Mouse (Mus musculus) large intestine, adult 2 months (tissue): ENCODE results near the gene Gm3373. TPM values are rescaled to one million over a fixed set of nuclear protein-coding genes. Genes with fewer than 3 reads are reported as not detected.
"Not testable (repeated sequence)": the region's sequence is repeated elsewhere in the genome, so short reads cannot be mapped to it uniquely, and the experiment has no call there.

ENCODE experiments used
- DNase-seq: peaks from one replicate; pipeline ENCODE4 v3.0.0-alpha.2; 2012; ENCODE audit warnings: low read depth, low spot score
- WGBS: fragments of 180-500 bp; shearing (Covaris S2); methylation state at CpG from one replicate; pipeline ENCODE4 v1.1.7; 2018; 5-methylcytosine and 5-hydroxymethylcytosine counted together
- polyA plus RNA-seq: library from polyadenylated mRNA; depleted of rRNA; stranded (reverse); fragments of >200 nt; gene quantifications from 2 replicates; pipeline ENCODE4 v1.2.3, GENCODE M21; 2012; rRNA removed

Gm3373 gene
- polyA plus RNA-seq, result 0.67 TPM in 1 of 2 replicates, not detected in the other

- DNase-seq, result not testable (repeated sequence)
- no CpG with 5 or more reads among the region's 37 CpGs for WGBS
Observed at GRCm38 (mm10) chr14:5741477-5741876, at the start of gene Gm3373. Gene Gm3373 (minus strand): TSS chr14:5741577.

GRCm38 (mm10) chr14:5687357-5687756, 54.0 kb downstream of the Gm3373 start, which contains the start of gene Gm9603:
Gene Gm9603 (minus strand): TSS chr14:5687457.
- not testable (repeated sequence) for DNase-seq
- no CpG with 5 or more reads among the region's 2 CpGs for WGBS

Other genes with a start within 250 kb of the Gm3373 start
- 0.08 and 0.10 TPM in 2 replicates for gene Gm3488, start 239.9 kb downstream of the Gm3373 start, polyA plus RNA-seq
- not detected in 2 replicates for gene Gm3532, start 203.1 kb downstream of the Gm3373 start, polyA plus RNA-seq
- gene Gm8265, start 108.5 kb downstream of the Gm3373 start, polyA plus RNA-seq, result not detected in 2 replicates
- gene Gm9603, start 54.1 kb downstream of the Gm3373 start, polyA plus RNA-seq, result not detected in 2 replicates
- gene Gm3383, start 66.4 kb upstream of the Gm3373 start, polyA plus RNA-seq, result 0.06 and 0.15 TPM in 2 replicates
- not detected in 2 replicates for gene Gm3424, start 88.8 kb upstream of the Gm3373 start, polyA plus RNA-seq
- 0.08 TPM in 1 of 2 replicates, not detected in the other for gene Gm8237, start 138.8 kb upstream of the Gm3373 start, polyA plus RNA-seq
- gene Gm3248, start 220.2 kb upstream of the Gm3373 start, polyA plus RNA-seq, result 0.06 and 0.08 TPM in 2 replicates
- not detected in 2 replicates for gene Gm3453, start 237.6 kb upstream of the Gm3373 start, polyA plus RNA-seq